Mouse (Mus musculus): Measurements from ENCODE around the gene Zfp991. TPM values are rescaled to one million over a fixed set of nuclear protein-coding genes. Genes with fewer than 3 reads are reported as not detected.
"Not testable (repeated sequence)": the region's sequence is repeated elsewhere in the genome, so short reads cannot be mapped to it uniquely, and the experiment has no call there.

The Zfp991 gene
- polyA plus RNA-seq, 1 experiment = 0.41 TPM

DNA sequence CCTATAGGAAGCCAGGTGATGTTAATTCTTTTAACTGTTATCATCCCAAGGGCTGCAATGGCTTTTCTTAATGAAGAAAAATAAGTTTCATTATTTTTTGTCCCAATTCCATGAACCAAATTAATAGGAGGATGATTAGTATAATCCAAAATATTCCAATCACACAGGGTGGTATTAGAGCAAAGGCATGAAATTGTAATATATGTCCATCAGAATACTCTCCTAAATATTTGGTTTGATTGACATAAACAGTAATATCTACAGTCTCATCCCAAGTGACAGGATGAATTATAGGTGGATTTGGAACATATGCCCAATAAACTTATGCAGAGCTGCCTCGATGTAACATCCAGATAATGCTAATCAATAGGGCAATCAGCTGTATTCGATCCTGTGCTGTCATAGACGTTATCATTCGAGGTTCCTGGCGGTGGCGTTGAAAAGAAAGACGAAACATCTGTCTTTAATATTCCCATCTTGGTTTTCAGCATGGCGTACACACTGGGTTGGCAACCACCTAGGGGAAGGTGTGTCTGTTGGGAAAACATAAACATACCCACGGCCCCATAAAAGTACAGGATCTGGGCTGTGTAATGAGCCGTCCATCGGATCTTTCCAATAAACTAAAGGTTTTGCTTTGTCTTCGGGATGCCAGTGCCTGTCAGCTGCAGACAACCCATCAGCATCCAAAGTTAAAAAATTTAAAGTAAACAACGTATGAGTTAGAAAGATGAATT, 50.3 kb downstream of the Zfp991 start:
- not testable (repeated sequence) for DNase-seq (ENCODE audit: low read depth)

DNA sequence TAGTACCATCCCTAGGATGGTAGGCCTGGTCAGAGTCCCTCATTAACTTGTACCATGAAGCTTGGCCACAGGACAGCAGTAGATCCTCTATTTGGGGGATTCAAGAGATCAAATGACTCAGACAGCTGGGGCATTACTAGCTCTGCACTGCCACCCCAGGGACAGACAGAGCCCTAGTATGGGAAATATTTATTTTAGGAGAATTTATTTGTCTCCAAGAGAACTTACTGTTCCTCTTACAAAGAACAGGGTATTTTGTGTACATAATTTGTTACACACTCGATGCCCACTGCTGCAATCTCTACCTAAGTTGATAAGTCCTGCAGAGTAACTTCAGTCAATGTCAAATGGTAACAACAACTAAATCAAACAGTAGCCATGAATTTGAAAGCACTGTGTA, 55.0 kb downstream of the Zfp991 start:
- not testable (repeated sequence) for DNase-seq (ENCODE audit: low read depth)

DNA sequence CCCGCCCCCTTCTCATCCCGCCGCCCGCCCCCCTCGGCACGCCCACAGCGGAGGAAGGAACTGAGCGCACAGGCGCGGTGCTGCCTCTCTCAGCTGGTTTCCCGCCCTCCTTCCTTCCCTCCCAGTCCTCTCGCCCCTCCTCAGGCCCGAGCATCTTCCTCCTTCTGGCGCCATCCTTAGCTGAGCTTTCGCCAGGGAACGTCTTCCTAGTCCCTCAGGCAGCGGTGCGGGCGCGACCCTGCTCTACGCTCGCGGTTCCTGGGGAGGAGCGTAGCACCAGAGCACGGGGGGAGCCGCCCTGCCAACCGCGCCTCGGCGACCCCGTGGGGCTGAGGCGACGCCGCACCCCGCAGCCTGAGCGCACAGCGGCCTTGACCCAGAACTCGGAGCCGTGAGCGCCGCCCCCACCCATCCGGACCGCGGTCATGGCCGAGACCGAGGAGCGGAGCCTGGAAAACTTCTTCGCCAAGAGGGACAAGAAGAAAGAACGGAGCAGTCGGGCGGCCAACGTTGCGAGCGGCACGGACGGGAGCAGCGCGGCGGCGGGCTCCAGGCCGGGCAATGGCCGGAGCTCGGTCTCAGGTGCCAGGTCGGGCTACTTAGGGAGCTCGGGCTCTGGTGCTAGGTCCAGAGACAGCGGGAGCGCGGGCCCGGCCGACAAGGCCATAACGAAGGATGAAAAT, 55.6 kb downstream of the Zfp991 start:
- DNase-seq (ENCODE audit: low read depth) = not testable (repeated sequence)

DNA sequence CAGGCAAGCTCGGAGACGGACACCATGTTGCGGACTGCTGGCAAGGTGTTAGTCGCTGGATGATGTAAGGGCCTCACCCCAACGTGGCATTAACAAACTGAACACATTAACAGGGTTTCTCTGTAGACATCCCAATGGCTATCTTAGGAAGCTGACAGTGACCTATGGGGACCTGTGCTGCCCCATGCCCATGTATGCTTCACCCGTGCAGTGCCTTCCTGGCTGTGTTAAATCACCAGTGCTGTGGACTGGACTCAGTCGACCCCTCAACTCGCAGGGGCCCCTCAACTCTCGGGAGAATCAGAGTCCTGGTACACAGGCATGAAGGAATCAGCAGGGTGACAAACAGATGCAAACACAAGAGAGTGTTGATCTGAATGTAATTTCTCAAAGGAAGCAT, 63.3 kb downstream of the Zfp991 start:
- not testable (repeated sequence) for DNase-seq (ENCODE audit: low read depth)

DNA sequence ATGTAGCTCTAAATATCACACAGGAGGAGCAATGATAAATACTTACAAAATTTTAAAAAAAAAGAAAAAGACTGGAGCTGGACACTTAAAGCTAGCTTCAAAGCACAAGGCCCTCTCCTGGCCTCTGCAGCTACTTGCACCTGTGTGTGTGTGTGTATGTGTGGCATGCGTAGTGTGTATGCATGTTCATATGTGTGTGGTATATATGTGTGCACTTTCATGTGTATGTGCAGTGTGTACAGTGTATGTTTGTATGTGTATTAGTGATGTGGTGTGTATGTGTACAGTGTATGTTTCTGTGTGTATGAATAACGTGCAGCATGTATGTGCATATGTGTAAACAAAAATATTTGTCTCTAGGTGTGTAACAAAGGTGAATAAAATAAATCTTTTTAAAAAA, 65.4 kb downstream of the Zfp991 start:
- DNase-seq (ENCODE audit: low read depth) = not testable (repeated sequence)

DNA sequence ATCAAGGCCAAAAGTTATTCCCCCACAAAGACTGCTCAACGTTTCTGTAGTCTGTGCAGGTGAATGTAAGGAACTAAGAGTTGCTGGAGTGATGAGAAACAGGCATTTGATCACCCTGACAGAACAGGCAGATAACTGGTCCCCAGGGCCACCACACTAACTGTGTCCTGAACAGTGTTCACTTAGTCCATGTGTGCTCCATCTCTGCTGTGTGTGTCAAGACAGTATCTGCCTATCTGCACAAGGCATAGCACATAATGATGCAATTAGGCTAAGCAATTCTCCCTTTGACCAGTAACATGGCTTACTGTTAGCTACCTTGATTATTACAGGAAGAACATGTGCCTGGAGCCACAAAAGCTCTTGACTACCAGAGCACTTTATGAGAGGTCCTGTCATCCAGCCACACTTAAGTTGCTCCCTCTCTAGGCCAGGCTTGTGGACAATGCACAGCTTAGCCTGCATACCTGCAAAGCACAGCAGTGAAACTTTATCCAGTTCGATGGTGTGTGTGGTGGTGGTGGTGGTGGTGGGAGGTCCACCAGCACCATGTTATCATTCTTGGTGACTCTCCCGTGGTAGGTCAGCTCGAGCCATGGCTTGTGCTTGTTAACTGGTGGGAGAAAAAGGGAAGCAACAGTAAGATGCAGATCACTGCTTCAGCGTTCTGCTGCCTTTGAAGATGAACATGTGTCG, 67.4 kb downstream of the Zfp991 start:
- not testable (repeated sequence) for DNase-seq (ENCODE audit: low read depth)

DNA sequence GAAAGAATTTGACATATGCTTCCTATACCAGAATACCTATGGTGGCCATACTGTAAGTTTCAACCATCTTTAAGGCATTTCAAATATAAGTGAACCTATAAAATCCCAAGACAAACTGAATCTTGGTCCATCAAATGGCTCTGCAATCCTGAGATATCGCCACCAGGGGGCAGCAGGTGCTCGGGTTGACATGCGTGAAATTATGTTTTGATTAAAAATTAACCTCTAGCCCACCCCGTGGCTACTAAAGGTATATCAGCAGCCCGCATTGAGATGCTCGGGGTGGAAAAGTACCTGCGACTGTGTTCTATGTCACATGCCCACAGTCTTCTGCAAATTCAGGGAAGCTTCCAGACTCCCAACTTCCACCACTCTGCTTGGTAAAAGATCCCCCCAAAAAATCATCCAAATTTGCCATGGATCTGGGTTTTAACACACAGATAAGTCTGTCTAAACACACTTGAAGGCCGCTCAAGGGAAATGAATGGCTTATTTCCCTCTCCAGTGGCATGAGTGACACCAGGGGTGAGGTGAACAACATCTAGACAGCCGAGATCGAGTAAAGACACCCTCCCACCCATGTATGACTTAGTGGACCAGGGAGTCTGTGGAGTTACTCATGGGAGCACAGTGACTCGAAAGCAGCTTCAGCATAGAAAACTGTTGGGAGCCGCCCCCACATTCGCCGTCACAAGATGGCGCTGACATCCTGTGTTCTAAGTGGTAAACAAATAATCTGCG, 70.3 kb downstream of the Zfp991 start:
- DNase-seq (ENCODE audit: low read depth) = not testable (repeated sequence)

DNA sequence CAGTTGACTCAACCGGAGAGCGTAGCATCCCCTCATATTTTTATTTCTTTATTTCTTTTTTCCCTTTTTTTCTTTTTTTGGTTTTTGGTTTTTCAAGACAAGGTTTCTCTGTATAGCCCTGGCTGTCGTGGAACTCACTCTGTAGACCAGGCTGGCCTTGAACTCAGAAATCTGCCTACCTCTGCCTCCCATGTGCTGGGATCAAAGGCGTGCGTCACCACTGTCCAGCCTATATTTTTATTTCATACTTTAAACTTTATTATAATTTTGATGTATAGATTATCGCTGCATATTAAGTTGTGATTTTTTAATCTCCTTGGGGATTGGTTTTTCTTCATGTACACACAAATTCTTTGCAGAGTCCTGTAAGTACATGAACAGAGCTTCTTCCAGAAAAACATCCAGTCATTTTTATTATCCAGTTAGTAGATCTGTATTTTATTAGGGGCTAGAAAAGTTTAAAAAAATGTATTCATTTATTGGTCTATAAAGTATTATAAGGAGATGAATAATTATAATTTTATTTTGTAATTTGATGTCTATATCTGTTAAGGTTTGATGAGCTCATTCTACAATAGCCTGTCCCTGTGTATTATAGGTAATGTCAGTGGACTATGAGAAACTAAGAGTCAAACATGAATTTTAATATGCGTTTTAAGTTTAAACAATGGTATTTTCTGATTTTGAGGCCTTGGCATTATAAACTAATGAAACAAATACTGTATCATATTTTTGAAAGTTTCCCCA, 80.5 kb downstream of the Zfp991 start:
- not testable (repeated sequence) for DNase-seq (ENCODE audit: low read depth)

DNA sequence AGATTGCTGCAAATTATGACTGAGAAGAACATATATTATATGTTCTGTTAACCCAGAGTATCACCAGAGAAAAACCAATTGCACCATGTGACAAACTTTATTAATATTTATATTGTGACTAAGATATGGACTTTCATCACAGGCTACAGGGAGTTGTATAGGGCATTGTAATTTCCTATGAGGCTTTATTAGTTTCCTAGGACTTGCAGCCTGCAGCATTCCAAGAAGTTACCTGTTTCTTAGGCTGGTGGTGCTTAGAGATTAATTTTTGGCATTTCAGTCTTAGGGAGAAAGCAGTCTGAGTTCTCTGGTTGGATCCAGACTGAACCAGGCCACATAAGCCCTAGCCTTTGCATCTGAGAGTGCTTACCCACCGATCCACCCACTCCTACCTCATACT, 82.4 kb downstream of the Zfp991 start:
- DNase-seq (ENCODE audit: low read depth) = not testable (repeated sequence)

DNA sequence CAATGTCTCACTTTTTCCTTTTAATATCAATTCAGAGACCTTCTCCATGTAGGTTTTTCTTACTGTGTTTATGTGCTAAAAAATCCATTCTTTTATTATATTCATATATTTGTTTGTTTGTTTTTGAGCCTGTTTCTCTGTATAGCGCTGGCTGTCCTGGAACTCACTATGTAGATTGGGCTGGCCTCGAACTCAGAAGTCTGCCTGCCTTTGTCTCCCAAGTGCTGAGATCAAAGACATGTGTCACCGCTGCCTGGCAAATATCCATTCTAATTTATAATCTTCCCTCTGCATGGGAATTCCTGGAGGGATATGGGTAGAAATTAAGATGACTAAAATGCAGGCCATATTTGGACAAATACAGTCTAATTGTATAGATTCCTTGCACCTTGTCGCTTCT, 85.8 kb downstream of the Zfp991 start:
- not testable (repeated sequence) for DNase-seq (ENCODE audit: low read depth)

DNA sequence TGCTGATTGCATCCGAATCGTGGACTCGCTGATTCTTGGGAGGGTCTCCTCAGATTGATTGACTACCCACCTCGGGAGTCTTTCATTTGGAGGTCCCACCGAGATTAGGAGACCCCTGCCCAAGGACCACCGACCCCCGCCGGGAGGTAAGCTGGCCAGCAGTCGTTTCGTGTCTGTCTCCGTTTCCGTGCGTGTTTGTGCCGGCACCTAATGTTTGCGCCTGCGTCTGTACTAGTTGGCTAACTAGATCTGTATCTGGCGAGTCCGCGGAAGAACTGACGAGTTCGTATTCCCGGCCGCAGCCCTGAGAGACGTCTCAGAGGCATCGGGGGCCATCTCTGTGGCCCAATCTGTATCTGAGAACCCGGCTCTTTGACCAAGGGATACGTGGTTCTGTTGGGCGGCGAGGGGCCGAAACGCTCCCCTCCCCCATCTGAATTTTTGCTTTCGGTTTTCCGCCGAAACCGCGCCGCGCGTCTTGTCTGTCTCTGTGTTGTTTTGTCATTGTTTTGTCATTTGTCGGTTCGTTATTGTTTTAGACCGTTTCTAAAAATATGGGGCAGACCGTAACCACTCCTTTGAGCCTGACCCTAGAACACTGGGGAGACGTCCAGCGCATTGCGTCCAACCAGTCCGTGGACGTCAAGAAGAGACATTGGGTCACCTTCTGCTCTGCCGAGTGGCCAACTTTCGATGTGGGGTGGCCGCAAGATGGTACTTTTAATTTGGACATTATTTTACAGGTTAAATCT, 87.7 kb downstream of the Zfp991 start:
- not testable (repeated sequence) for DNase-seq (ENCODE audit: low read depth)

DNA sequence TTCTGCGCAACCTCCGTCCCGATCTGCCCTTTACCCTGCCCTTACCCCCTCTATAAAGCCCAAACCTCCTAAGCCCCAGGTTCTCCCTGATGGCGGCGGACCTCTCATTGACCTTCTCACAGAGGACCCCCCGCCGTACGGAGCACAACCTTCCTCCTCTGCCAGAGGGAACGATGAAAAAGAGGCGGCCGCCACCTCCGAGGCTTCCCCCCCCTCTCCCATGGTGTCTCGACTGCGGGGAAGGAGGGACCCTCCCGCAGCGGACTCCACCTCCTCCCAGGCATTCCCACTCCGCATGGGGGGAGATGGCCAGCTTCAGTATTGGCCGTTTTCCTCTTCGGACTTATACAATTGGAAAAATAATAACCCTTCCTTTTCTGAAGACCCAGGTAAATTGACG, 88.4 kb downstream of the Zfp991 start:
- DNase-seq (ENCODE audit: low read depth) = not testable (repeated sequence)

DNA sequence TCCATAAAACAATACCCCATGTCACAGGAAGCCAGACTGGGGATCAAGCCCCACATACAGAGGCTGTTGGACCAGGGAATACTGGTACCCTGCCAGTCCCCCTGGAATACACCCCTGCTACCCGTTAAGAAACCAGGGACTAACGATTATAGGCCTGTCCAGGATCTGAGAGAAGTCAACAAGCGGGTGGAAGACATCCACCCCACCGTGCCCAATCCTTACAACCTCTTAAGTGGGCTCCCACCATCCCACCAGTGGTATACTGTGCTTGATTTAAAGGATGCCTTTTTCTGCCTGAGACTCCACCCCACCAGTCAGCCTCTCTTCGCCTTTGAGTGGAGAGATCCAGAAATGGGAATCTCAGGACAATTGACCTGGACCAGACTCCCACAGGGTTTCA, 90.2 kb downstream of the Zfp991 start:
- not testable (repeated sequence) for DNase-seq (ENCODE audit: low read depth)

DNA sequence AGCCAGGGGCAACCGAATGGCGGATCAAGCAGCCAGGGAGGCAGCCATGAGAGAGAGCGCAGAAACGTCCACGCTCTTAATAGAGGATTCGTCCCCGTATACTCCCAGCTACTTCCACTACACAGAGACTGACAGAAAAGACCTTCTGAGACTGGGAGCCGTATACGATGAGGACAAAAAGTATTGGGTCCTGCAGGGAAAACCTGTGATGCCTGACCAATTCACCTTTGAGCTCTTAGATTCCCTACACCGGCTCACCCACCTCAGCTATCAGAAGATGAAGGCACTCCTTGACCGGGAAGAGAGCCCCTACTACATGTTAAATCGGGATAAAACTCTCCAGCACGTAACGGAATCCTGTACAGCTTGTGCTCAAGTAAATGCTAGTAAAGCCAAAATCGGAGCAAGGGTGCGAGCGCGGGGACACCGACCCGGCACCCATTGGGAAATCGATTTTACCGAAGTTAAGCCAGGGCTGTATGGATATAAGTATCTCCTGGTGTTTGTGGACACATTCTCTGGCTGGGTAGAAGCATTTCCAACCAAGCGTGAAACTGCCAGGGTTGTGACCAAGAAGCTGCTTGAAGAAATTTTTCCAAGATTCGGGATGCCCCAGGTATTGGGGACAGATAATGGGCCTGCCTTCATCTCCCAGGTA, 92.1 kb downstream of the Zfp991 start:
- not testable (repeated sequence) for DNase-seq (ENCODE audit: low read depth)

DNA sequence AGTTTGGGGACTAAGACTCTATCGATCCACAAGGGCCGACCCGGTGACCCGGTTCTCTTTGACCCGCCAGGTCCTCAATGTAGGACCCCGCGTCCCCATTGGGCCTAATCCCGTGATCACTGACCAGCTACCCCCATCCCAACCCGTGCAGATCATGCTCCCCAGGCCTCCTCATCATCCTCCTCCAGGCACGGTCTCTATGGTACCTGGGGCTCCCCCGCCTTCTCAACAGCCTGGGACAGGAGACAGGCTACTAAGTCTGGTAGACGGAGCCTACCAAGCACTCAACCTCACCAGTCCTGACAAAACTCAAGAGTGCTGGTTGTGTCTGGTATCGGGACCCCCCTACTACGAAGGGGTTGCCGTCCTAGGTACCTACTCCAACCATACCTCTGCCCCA, 93.8 kb downstream of the Zfp991 start:
- DNase-seq (ENCODE audit: low read depth) = not testable (repeated sequence)

DNA sequence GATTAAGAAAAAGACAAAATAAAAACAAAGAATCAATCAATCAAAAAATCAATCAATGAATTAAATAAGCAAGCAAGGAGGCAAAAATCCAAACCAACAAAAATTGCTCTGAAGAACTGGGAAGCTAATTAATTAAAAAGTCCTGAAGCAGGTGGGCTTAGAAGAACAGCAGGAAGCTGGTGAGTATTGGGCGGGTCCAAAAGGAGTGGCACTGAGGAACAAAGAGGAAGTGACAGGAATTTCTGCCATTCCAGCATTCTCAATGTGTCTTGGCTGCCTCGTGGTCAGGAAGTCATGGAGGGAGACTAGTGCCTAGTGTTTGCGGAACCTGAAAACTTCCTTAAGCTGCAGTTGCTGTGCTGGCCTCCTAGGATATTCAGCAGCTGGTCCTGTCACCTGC, 98.2 kb downstream of the Zfp991 start:
- not testable (repeated sequence) for DNase-seq (ENCODE audit: low read depth)
